Mouse (Mus musculus): ENCODE data around the gene Tas2r137.

The Tas2r137 gene

DNA sequence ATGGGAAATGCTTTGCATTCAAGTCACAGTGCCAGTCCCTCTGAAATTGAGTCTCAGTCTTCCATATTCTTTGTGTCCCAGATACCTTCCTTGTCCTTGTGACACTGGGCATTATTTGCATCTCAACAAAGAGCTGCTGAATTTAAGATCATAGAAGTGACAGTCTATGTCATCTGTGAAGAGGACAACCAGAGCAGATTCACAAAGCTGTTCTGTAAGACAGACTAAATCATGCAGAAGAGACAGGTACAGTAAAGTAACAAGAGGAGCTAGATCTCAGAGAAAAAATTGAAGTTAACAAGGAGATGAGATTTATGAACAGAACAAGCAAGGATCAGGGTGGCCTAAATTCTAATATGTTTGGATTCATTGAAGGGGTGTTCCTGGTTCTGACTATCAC is at the start of gene Tas2r137:
Tas2r137 (plus strand) TSS at position 301 of the 400 bp plus-strand sequence.
- no peak for DNase-seq (ENCODE audit: low spot score)

DNA sequence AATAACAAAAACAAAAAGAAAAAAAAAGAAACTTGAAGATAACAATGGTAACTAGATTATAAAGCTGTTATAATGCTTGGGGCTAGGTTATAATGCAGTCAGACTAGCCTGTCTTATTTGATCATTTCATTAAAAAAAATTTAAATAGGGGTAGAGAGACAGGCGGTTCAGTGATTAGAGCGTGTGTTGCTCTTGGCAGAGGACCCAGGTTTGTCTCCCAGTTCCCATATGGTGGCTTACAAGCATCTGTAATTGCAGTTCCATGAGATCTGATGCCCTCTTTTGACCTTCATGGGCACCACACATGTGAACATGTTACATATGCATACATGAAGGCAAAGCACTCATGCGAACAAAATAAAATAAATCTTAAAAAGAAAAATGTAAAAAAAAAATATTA is 49.8 kb upstream of the Tas2r137 start:
- no peak for DNase-seq (ENCODE audit: low spot score)

GRCm38 (mm10) chr6:40441755-40442154 is 49.3 kb upstream of the Tas2r137 start:
- no peak for DNase-seq (ENCODE audit: low spot score)

DNA sequence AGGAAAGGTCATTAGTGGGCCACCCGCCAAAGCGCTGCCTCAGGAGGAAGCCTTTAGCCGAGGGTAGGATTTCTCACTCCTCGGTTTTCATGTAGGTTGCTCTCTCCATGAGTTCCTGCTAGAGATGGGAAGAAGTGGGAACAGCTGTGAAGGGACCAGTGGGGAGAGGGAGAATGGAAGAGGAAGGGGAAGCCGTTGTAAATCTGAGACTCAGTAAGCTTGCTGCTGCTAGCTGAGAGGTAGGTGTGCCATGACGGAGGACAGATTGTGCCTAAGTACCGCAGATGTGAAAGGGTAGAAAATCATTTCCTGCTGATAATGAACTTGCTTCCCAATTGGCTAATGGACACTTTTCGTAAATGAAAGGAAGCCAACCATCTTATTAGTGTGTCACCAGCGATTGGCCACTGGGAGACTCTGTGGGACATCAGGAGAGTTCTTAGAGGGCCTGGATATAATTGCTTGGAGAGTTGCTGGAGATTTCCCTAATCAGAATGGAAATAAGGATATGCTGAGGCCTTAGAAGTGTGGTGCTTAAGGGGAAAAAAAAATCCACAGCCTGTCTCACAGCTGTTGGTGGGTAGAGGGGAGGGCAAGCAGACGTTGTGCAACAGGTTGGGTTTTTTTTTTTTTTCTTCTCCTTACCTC is 47.6 kb upstream of the Tas2r137 start:
- DNase-seq (ENCODE audit: low spot score) = no peak

- no peak for DNase-seq (ENCODE audit: low spot score)
These were observed 42.4 kb upstream of the Tas2r137 start for GRCm38 (mm10) chr6:40448626-40449025.

- no peak for DNase-seq (ENCODE audit: low spot score)
These were observed 36.5 kb upstream of the Tas2r137 start for GRCm38 (mm10) chr6:40454436-40455041.

GRCm38 (mm10) chr6:40465710-40466109 is 25.3 kb upstream of the Tas2r137 start:
- no peak for DNase-seq (ENCODE audit: low spot score)

GRCm38 (mm10) chr6:40470916-40471719 is 19.9 kb upstream of the Tas2r137 start, which contains the start of gene Ssbp1:
Gene Ssbp1 (plus strand): TSS chr6:40471352.
- peak; percentile 90 for DNase-seq (ENCODE audit: low spot score)

GRCm38 (mm10) chr6:40471720-40472010 is 19.4 kb upstream of the Tas2r137 start:
- no peak for DNase-seq (ENCODE audit: low spot score)

DNA sequence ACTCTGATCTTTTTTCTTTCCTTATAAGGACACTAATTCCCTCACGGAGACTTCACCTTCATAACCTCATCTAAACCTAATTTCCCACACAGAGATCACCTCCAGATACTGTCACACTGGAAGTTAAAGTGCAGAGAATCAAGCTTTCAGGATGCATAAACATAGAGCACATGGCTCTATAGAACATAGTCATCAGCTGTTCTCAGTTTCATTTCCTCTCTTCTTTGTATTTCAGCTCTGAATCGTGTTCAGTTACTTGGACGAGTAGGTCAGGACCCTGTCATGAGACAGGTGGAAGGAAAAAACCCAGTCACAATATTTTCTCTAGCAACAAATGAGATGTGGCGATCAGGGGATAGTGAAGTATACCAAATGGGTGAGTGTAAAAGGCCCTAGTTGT is 14.9 kb upstream of the Tas2r137 start:
- DNase-seq (ENCODE audit: low spot score) = no peak

DNA sequence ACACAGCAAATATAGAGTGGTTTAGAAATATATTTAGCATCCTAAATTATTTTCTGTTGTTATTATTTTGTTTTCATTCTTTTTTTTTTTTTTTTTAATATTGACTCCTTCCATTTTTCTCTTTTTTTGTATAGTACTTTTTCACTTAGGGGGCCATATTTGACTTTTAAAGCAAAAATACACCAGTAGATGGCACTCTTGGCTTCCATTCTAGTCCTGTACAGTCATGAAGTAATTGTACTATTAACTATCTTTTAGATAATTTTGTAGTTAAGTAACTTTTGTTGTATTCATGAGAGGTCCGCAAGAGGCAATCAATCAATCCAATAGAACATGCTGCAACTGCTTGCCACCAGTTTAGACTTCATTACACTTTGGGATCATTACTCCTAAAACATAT is 11.3 kb upstream of the Tas2r137 start:
- DNase-seq (ENCODE audit: low spot score) = no peak

- DNase-seq (ENCODE audit: low spot score) = no peak
These were observed 8.7 kb upstream of the Tas2r137 start for GRCm38 (mm10) chr6:40482318-40482717.

DNA sequence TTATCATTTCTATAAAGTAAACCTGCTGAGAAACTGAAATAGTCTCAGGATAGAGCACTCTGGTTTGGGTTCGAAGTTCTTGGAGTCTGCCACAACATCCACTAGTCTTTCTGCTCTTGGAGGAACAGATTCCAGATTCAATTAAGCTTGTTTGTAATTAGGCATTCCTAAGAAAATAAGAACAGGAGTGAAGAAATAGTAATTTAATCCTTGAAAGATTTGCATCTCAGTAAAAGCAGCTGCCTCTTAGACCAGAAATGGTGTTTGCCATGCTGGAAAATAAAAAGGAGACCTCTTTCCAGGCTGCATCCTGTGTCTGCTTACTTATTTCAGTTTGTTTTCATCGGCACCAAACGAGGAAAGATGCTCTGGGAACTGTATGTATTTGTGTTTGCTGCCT is 2.2 kb downstream of the Tas2r137 start, which contains the start of gene Tas2r108:
Tas2r108 (plus strand) TSS at position 301 of the 400 bp plus-strand sequence.
- no peak for DNase-seq (ENCODE audit: low spot score)

- DNase-seq (ENCODE audit: low spot score) = no peak
These were observed 28.4 kb downstream of the Tas2r137 start, which contains the start of gene Prss37 for GRCm38 (mm10) chr6:40519408-40519807. Gene Prss37 (minus strand): TSS chr6:40519508.
